Mouse (Mus musculus) E14TG2a.4 (cell line): ENCODE data around the gene Cyp26a1.

Source experiments
- H3K27me3 ChIP-seq: 2 replicates; pipeline ENCODE4 v1.6.1; 2014; ENCODE audit warnings: low read length, control low read depth; ENCODE audit not compliant: insufficient read depth
- H3K36me3 ChIP-seq: 2 replicates; pipeline ENCODE4 v1.6.1; 2014; ENCODE audit warnings: low read length, control low read depth; ENCODE audit not compliant: insufficient read depth
- H3K4me1 ChIP-seq: replicated peaks from 2 replicates; pipeline ENCODE4 v1.6.1; 2014; ENCODE audit warnings: low read depth, low read length, control low read depth
- H3K4me3 ChIP-seq: replicated peaks from 2 replicates; pipeline ENCODE4 v1.5.1; 2014; ENCODE audit warnings: mild to moderate bottlenecking, low read length
- H3K9me3 ChIP-seq: 2 replicates; pipeline ENCODE4 v1.6.1; 2014; ENCODE audit warnings: low read length, control low read depth
- CTCF ChIP-seq: conservative IDR thresholded peaks from 2 replicates; pipeline ENCODE4 v1.5.1; 2014; ENCODE audit warnings: low read length
- NANOG ChIP-seq: IDR thresholded peaks from 2 replicates; pipeline ENCODE4 v1.6.1; 2014; ENCODE audit warnings: borderline replicate concordance, low read length, mixed read lengths
- POU5F1 ChIP-seq: IDR thresholded peaks from 2 replicates; pipeline ENCODE4 v1.6.1; 2014; ENCODE audit warnings: low read length, borderline replicate concordance

The Cyp26a1 gene

DNA sequence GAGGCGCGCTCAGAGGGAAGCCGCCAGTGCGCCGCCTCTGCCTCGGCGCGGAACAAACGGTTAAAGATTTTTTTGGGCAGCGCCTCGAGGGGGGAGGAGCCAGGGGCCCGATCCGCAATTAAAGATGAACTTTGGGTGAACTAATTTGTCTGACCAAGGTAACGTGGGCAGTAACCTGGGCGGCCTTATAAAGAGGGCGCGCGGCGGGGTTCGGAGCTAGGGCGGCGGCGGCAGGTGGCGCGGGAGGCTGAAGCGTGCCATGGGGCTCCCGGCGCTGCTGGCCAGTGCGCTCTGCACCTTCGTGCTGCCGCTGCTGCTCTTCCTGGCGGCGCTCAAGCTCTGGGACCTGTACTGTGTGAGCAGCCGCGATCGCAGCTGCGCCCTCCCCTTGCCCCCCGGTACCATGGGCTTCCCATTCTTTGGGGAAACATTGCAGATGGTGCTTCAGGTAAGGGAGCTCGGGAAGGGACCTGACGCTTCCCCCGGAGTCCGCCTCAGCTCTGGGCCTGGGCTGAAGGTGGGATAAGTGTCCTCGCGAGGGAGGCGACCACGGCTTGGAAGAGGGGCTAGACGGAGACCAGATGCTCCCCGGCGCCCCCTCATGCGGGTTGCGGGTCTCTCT, at the start of gene Cyp26a1:
Cyp26a1 (plus strand) TSS at position 148 of the 622 bp plus-strand sequence.
- H3K27me3 ChIP-seq = peaks cover 97% of the 10 kb centered on the region
- TF ChIP-seq CTCF = no peak
- no peak for TF ChIP-seq NANOG
- no peak for TF ChIP-seq POU5F1
- no peaks in the 10 kb centered on the region for H3K9me3 ChIP-seq
- H3K4me3 ChIP-seq = peak within 1 kb of the TSS; percentile 72
- H3K4me1 ChIP-seq = peaks cover 46% of the 10 kb centered on the region
- H3K36me3 ChIP-seq = no peaks in the 10 kb centered on the region

DNA sequence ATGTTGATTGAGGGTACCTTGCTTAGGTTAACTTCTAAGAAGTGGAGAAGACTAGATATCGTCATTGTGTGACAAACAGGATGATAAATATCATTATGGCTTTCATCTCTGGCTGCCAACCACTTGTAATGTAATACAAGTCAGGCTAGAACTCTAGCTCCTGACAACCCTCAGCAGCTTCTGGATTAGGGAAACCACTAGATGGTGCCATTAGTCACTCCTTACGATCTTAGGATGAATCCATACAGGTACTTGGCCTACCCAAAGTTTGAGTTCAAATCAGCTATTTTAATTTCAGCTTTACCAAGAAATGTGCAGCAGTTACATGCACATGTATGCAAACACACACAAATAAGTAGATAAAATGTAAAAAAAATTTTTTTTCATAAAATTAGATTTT, 49.6 kb upstream of the Cyp26a1 start:
- Histone ChIP-seq H3K36me3 (no peaks in the 10 kb centered on the region), H3K27me3 (no peaks in the 10 kb centered on the region), H3K9me3 (no peaks in the 10 kb centered on the region), H3K4me3 (no peak overlapping the region), H3K4me1 (peaks cover 5% of the 10 kb centered on the region; the same call in 1 of the 2 replicates)
- no peak for TF ChIP-seq POU5F1
- TF ChIP-seq NANOG = no peak
- TF ChIP-seq CTCF = no peak

DNA sequence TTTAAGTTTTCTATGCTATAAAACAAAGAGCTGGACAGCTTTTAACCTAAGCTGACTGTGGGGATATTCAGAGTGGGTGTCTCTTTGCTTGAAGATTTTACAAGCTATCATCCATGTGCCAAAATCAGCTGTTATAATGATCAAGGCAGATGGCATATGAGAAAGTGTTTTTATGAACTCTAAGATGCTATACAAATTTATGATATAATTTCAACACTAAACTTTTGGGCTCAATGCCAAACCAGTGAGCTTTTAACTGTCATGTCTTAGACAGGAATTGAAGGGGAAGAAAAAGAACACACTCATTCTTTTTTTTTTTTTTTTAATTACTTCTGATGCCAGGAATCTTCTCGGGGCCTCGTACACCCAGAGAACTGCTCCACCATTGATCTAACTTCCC, 47.1 kb upstream of the Cyp26a1 start:
- H3K4me3 ChIP-seq = no peak overlapping the region
- no peaks in the 10 kb centered on the region for H3K27me3 ChIP-seq
- 0 out of 2 replicates have a peak, but pooled peaks cover 3% of the 10 kb centered on the region for H3K9me3 ChIP-seq
- TF ChIP-seq POU5F1 (no peak), NANOG (no peak), CTCF (no peak)
- H3K36me3 ChIP-seq = no peaks in the 10 kb centered on the region
- H3K4me1 ChIP-seq = peaks cover 9% of the 10 kb centered on the region; the same call in 1 of the 2 replicates

DNA sequence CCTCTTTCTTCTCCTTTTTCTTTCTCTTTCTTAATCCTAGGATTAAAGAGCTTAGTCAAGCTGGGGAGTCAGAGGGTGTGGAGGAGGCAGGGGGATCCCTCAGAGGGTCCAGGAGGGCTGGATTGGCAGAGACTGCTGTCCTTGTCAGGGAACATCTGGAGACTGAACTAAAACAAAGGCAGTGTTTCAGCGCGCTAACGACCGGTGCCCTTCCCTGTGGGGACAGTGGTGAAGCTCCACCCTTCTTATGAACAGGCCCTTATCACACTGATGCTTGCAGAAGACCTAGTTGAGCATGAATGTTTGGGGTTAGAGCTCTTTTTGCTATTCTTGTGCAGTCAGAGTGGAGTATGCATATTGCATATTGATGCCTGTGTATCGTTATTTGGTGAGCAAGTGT, 43.6 kb upstream of the Cyp26a1 start:
- H3K9me3 ChIP-seq = 0 out of 2 replicates have a peak, but pooled peaks cover 3% of the 10 kb centered on the region
- H3K36me3 ChIP-seq = no peaks in the 10 kb centered on the region
- H3K4me3 ChIP-seq = no peak overlapping the region
- TF ChIP-seq POU5F1 (no peak), CTCF (no peak), NANOG (no peak)
- no peaks in the 10 kb centered on the region for H3K27me3 ChIP-seq
- peaks cover 28% of the 10 kb centered on the region for H3K4me1 ChIP-seq

DNA sequence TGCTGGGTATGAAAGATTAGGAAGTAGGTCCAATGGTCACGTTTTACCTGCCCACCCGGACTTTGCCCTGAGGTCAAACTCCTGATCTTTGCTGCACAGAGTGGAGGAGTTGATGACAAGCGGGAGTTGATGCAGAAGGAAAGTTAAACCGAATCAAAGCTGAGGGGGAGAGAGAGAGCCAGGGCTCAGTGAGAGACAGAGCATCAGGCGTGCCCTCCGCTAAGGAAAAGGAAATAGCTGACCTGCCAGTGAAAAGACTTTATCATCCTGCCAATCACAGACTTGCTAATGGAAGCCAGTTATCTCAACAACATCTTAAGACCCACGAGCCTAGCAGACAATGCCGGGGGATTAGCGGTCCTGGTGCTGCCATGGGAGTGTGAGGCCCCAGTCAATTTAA, 41.2 kb upstream of the Cyp26a1 start:
- Histone ChIP-seq H3K9me3 (0 out of 2 replicates have a peak, but pooled peaks cover 3% of the 10 kb centered on the region), H3K4me3 (no peak overlapping the region), H3K36me3 (no peaks in the 10 kb centered on the region), H3K27me3 (no peaks in the 10 kb centered on the region), H3K4me1 (peaks cover 39% of the 10 kb centered on the region)
- TF ChIP-seq POU5F1 (no peak), NANOG (no peak), CTCF (no peak)

DNA sequence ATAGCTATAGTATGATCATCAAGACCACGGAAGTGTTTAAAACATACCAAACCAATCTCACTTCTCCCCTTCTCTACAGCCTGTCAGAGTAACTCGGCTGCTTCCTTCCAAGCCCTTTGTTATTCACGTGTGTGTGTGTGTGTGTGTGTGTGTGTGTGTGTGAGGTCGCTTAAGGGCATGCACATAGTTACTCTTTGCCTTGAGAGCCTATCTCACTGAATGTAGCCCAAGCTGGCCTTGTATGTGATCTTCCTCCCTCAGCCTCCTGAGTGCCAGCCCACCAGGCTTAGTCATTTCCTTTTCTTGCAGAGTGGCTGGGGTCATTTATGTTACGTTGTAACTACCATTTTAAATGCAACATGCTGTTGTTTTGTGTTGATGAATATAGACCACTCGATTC, 32.3 kb upstream of the Cyp26a1 start:
- no peaks in the 10 kb centered on the region for H3K27me3 ChIP-seq
- H3K9me3 ChIP-seq = no peaks in the 10 kb centered on the region
- TF ChIP-seq NANOG (no peak), CTCF (no peak), POU5F1 (no peak)
- 0 out of 2 replicates have a peak, but pooled peaks cover 4% of the 10 kb centered on the region for H3K36me3 ChIP-seq
- H3K4me1 ChIP-seq = peaks cover 9% of the 10 kb centered on the region
- H3K4me3 ChIP-seq = no peak overlapping the region

DNA sequence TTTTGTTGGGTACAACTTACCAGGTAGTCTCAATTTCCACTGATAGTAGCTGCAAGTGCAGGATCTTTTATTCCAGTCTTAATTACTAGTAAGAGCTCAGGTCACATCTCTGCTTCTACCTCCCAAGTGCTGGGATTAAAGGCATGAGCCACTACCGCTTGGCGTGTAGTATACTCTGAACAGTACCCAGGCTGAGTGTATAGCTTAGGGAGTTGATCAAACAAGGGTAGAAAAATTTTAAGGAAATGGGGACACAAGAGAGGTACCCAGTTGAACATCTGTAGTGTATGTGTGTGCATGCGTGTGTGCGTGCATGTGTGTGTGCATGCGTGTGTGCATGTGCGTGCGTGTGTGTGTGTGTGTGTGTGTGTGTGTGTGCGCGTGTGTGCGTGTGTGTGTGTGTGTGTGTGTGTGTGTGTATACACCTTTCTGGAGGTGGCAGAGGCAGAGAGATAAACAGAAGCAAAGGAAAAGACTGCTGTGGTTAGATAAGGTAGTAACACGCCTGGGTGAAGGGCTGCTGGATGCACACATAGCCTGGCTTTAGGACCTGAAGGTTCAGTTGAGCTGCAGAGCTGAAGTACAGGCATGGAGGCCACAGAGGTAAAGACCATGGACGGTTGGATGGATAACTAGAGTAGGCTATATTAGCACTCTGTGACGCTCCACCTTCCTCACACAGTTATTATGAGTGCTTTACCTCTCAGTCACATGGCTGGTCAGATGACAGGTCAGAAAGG, 29.6 kb upstream of the Cyp26a1 start:
- Histone ChIP-seq H3K27me3 (no peaks in the 10 kb centered on the region), H3K9me3 (no peaks in the 10 kb centered on the region), H3K36me3 (no peaks in the 10 kb centered on the region), H3K4me1 (peaks cover 11% of the 10 kb centered on the region), H3K4me3 (no peak overlapping the region)
- TF ChIP-seq CTCF (no peak), POU5F1 (no peak), NANOG (no peak)

DNA sequence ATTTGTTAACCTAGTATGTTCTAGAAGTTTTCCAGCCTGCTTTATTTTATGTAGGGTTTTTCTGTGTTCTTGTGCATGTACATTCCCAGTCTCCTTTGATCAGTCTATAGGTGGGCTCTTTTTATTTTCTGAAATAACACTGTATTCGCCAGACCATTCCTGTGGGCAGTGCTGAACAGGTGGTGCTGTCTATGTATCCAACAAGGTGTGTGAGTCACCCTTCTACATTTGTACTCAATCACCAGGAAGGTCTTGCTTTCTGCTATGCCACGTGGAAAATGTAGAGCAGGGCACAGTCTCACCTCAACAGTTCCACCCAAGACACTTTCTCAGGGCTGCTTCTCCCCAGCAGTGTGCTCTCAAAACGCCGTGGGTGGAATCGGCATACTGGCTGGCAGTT, 28.9 kb upstream of the Cyp26a1 start:
- Histone ChIP-seq H3K9me3 (no peaks in the 10 kb centered on the region), H3K4me3 (no peak overlapping the region), H3K36me3 (no peaks in the 10 kb centered on the region), H3K27me3 (no peaks in the 10 kb centered on the region), H3K4me1 (peaks cover 10% of the 10 kb centered on the region)
- TF ChIP-seq CTCF = no peak
